Mouse (Mus musculus) liver, embryonic 15.5 days (tissue): ENCODE measurements around the gene Cblc. TPM values are rescaled to one million over a fixed set of nuclear protein-coding genes. Genes with fewer than 3 reads are reported as not detected.

ENCODE experiments used
- ATAC-seq: fragments of 200-750 bp; cut with Nextera tagmentation; 2 replicates; pipeline ENCODE4 v1.8.0; 2017; ENCODE audit warnings: moderate number of reproducible peaks, mild to moderate bottlenecking, moderate library complexity; ENCODE audit not compliant: insufficient read depth
- H3K27ac ChIP-seq: fragments of 300-500 bp; sonication (generic); replicated peaks from 2 replicates; pipeline ENCODE4 v1.5.1; 2015; ENCODE audit warnings: mild to moderate bottlenecking, inconsistent platforms
- H3K27me3 ChIP-seq: fragments of 300-500 bp; sonication (generic); 2 replicates; pipeline ENCODE4 v1.6.1; 2015; ENCODE audit warnings: mild to moderate bottlenecking, inconsistent platforms
- H3K36me3 ChIP-seq: fragments of 300-500 bp; sonication (generic); replicated peaks from 2 replicates; pipeline ENCODE4 v1.6.1; 2015; ENCODE audit warnings: moderate library complexity, mild to moderate bottlenecking, inconsistent platforms
- H3K4me1 ChIP-seq: fragments of 300-500 bp; sonication (generic); replicated peaks from 2 replicates; pipeline ENCODE4 v1.6.1; 2015; ENCODE audit warnings: inconsistent platforms
- H3K4me2 ChIP-seq: fragments of 300-500 bp; sonication (generic); 2 replicates; pipeline ENCODE4 v1.6.1; 2015; ENCODE audit warnings: moderate library complexity, mild to moderate bottlenecking, inconsistent platforms
- H3K4me3 ChIP-seq: fragments of 300-500 bp; sonication (generic); replicated peaks from 2 replicates; pipeline ENCODE4 v1.5.1; 2015; ENCODE audit warnings: mild to moderate bottlenecking, inconsistent platforms
- H3K9ac ChIP-seq: fragments of 300-500 bp; sonication (generic); 2 replicates; pipeline ENCODE4 v1.6.1; 2015; ENCODE audit warnings: moderate library complexity, mild to moderate bottlenecking, inconsistent platforms
- H3K9me3 ChIP-seq: fragments of 300-500 bp; sonication (generic); replicated peaks from 2 replicates; pipeline ENCODE4 v1.6.1; 2016; ENCODE audit warnings: inconsistent platforms
- WGBS: fragments of 180-500 bp; shearing (Covaris S2); methylation state at CpG from one replicate; pipeline ENCODE4 v1.1.7; 2015; ENCODE audit warnings: mixed read lengths; ENCODE audit not compliant: insufficient replicate concordance; 5-methylcytosine and 5-hydroxymethylcytosine counted together
- polyA plus RNA-seq: library from polyadenylated mRNA; unstranded; fragments of >200 nt; fragmentation: Nextera tagmentation; extraction: Ambion mirVana; gene quantifications from 2 replicates; pipeline ENCODE4 v1.2.1, GENCODE M21; 2015

Gene Cblc
- polyA plus RNA-seq, 1 experiment from 2014 or later, result 3.8 TPM

- no peak overlapping the region for H3K4me2 ChIP-seq
- H3K36me3 ChIP-seq, result 0 out of 2 replicates have a peak, but pooled peaks cover 4% of the 10 kb centered on the region
- WGBS, result 71% methylated on average over 7 of the region's 7 CpGs
- ATAC-seq, result no peak
- no peaks in the 10 kb centered on the region for H3K9me3 ChIP-seq
- H3K9ac ChIP-seq, result no peak overlapping the region
- peaks cover 26% of the 10 kb centered on the region; the same call in 1 of the 2 replicates for H3K4me1 ChIP-seq
- no peak overlapping the region for H3K27ac ChIP-seq
- no peaks in the 10 kb centered on the region for H3K27me3 ChIP-seq
- H3K4me3 ChIP-seq, result no peak overlapping the region
Measured at GRCm38 (mm10) chr7:19781741-19782140, 14.9 kb downstream of the Cblc start.

- H3K36me3 ChIP-seq, result 0 out of 2 replicates have a peak, but pooled peaks cover 4% of the 10 kb centered on the region
- H3K9ac ChIP-seq, result no peak overlapping the region
- H3K4me1 ChIP-seq, result 0 out of 2 replicates have a peak, but pooled peaks cover 14% of the 10 kb centered on the region
- no peaks in the 10 kb centered on the region for H3K27me3 ChIP-seq
- no peak overlapping the region for H3K4me2 ChIP-seq
- H3K9me3 ChIP-seq, result no peaks in the 10 kb centered on the region
- no peak for ATAC-seq
- no peak overlapping the region for H3K4me3 ChIP-seq
- no peak overlapping the region for H3K27ac ChIP-seq
- 54% methylated on average over 4 of the region's 4 CpGs for WGBS
Measured at GRCm38 (mm10) chr7:19779903-19780302, 16.7 kb downstream of the Cblc start.

- 0 out of 2 replicates have a peak, but pooled peaks cover 3% of the 10 kb centered on the region for H3K4me1 ChIP-seq
- no peak overlapping the region for H3K4me2 ChIP-seq
- no peak overlapping the region for H3K4me3 ChIP-seq
- no peaks in the 10 kb centered on the region for H3K9me3 ChIP-seq
- H3K27me3 ChIP-seq, result no peaks in the 10 kb centered on the region
- H3K36me3 ChIP-seq, result 0 out of 2 replicates have a peak, but pooled peaks cover 4% of the 10 kb centered on the region
- H3K9ac ChIP-seq, result no peak overlapping the region
- H3K27ac ChIP-seq, result no peak overlapping the region
- ATAC-seq, result no peak
- 75% methylated on average over 8 of the region's 8 CpGs for WGBS
Measured at GRCm38 (mm10) chr7:19778645-19779044, 18.0 kb downstream of the Cblc start.

GRCm38 (mm10) chr7:19777049-19777723, 19.4 kb downstream of the Cblc start:
- Histone ChIP-seq H3K4me3 (no peak overlapping the region), H3K9ac (no peak overlapping the region), H3K4me1 (no peaks in the 10 kb centered on the region), H3K36me3 (0 out of 2 replicates have a peak, but pooled peaks cover 4% of the 10 kb centered on the region), H3K4me2 (no peak overlapping the region), H3K27ac (no peak overlapping the region), H3K9me3 (no peaks in the 10 kb centered on the region), H3K27me3 (peaks cover 8% of the 10 kb centered on the region; the same call in 1 of the 2 replicates)
- no peak for ATAC-seq
- WGBS, result 67% methylated on average over 11 of the region's 11 CpGs

GRCm38 (mm10) chr7:19771682-19772081, 24.9 kb downstream of the Cblc start:
- Histone ChIP-seq H3K36me3 (no peaks in the 10 kb centered on the region), H3K4me3 (no peak overlapping the region), H3K27me3 (peaks cover 52% of the 10 kb centered on the region), H3K4me1 (peaks cover 20% of the 10 kb centered on the region), H3K9me3 (no peaks in the 10 kb centered on the region), H3K27ac (no peak overlapping the region), H3K4me2 (no peak overlapping the region), H3K9ac (no peak overlapping the region)
- no peak for ATAC-seq
- 33% methylated on average over 4 of the region's 4 CpGs for WGBS

DNA sequence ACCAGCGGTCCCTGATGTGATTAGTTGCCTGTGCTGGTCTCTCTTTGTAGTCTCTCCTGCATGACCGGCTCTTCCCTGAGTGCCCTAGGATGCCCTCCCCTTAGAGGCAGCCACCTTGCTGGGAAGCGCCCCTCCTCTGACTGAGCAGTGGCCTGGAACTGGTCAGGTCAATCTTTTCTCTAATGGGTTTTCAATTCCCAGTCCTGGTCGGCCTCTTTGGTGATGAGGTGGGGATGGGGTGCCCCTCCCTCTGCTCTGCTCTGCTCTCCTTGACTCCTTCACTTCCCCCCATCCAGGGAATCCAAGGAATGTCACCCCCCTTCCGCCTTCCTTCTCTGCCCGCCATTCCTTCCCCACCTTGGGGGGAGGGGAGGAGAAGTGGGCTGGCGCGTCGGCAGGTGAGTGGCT, 25.6 kb downstream of the Cblc start, which contains the start of gene Bcam:
Gene Bcam (minus strand): TSS at position 33 of the 408 bp plus-strand sequence.
- 4% methylated on average over 9 of the region's 9 CpGs for WGBS

GRCm38 (mm10) chr7:19770375-19770754, 26.2 kb downstream of the Cblc start:
- H3K4me3 ChIP-seq, result peak overlapping the region; percentile 41
- H3K27me3 ChIP-seq, result peaks cover 52% of the 10 kb centered on the region
- H3K9ac ChIP-seq, result 0 out of 2 replicates have a peak overlapping the region, but pooled peaks have one; percentile 2
- H3K27ac ChIP-seq, result no peak overlapping the region
- H3K4me1 ChIP-seq, result peaks cover 20% of the 10 kb centered on the region
- 0% methylated on average over 27 of the region's 28 CpGs for WGBS
- H3K36me3 ChIP-seq, result no peaks in the 10 kb centered on the region
- H3K9me3 ChIP-seq, result no peaks in the 10 kb centered on the region
- ATAC-seq, result peak; percentile 57
- peak overlapping the region; percentile 61 for H3K4me2 ChIP-seq

More for the DNA sequence above, 25.6 kb downstream of the Cblc start, which contains the start of gene Bcam:
- Histone ChIP-seq H3K9me3 (no peaks in the 10 kb centered on the region), H3K27me3 (peaks cover 52% of the 10 kb centered on the region), H3K4me3 (peak within 1 kb of the TSS; percentile 41), H3K4me1 (peaks cover 20% of the 10 kb centered on the region), H3K9ac (0 out of 2 replicates have a peak within 1 kb of the TSS, but pooled peaks have one; percentile 2), H3K4me2 (peak within 1 kb of the TSS; percentile 61), H3K27ac (no peak within 1 kb of the TSS), H3K36me3 (no peaks in the 10 kb centered on the region)
- ATAC-seq, result no peak

- H3K4me2 ChIP-seq, result peak overlapping the region; percentile 61
- no peak overlapping the region for H3K27ac ChIP-seq
- WGBS, result 12% methylated on average over 16 of the region's 16 CpGs
Measured at GRCm38 (mm10) chr7:19769434-19770374, 26.9 kb downstream of the Cblc start.

DNA sequence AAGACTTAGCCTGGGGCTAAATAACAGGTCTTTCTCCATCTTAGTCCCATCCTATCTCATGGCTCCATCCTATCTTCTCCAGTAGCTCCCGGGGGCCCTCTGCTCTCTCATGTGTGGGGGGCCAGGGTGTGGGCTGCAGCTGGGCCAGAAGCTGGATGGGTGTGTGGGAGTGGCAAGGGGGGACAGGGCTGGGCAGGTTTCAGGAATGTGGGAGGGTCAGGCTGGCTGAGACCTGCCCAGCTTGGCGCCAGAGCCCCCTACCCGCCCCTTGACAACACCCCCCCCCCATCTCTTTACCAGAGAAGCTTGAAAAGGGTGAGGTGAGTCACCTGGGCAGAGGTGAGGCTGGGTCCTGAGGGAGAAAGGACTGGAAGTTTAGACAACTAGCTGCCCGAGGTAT, 27.6 kb downstream of the Cblc start:
- Histone ChIP-seq H3K9me3 (no peaks in the 10 kb centered on the region), H3K9ac (no peak overlapping the region), H3K27ac (no peak overlapping the region), H3K4me2 (no peak overlapping the region), H3K27me3 (peaks cover 52% of the 10 kb centered on the region), H3K36me3 (no peaks in the 10 kb centered on the region), H3K4me1 (peaks cover 20% of the 10 kb centered on the region), H3K4me3 (no peak overlapping the region)
- ATAC-seq, result no peak
- 26% methylated on average over 4 of the region's 4 CpGs for WGBS

More at GRCm38 (mm10) chr7:19769434-19770374, 26.9 kb downstream of the Cblc start:
- 0 out of 2 replicates have a peak overlapping the region, but pooled peaks have one; percentile 2 for H3K9ac ChIP-seq
- H3K4me1 ChIP-seq, result peaks cover 20% of the 10 kb centered on the region
- peak overlapping the region; percentile 41 for H3K4me3 ChIP-seq
- no peak; the same call in 1 of the 2 replicates for ATAC-seq
- no peaks in the 10 kb centered on the region for H3K9me3 ChIP-seq
- no peaks in the 10 kb centered on the region for H3K36me3 ChIP-seq
- peaks cover 52% of the 10 kb centered on the region for H3K27me3 ChIP-seq

DNA sequence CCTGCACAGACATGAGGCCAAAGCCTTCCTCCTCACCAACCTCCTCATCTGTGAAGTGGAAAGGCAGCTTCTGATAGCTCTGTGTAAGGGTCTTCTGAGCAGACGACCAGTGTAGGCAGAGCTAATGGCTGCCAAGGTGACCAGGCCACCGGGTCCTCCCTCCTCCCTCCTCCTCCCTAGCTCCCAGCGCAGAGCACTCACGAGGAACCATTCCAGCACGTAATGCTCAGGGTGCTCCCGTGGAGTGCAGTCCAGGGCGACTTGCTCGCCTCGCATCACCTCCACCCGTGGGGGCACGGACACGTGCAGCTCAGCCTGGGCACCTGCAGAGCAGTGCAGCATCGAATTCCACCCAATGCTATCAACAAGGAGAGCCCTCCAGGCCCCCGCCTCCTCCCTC, 28.4 kb downstream of the Cblc start:
- 64% methylated on average over 14 of the region's 14 CpGs for WGBS
- no peak overlapping the region for H3K4me2 ChIP-seq
- no peaks in the 10 kb centered on the region for H3K9me3 ChIP-seq
- peaks cover 20% of the 10 kb centered on the region for H3K4me1 ChIP-seq
- no peak for ATAC-seq
- H3K27me3 ChIP-seq, result peaks cover 52% of the 10 kb centered on the region
- H3K27ac ChIP-seq, result no peak overlapping the region
- H3K4me3 ChIP-seq, result no peak overlapping the region
- no peaks in the 10 kb centered on the region for H3K36me3 ChIP-seq
- H3K9ac ChIP-seq, result no peak overlapping the region

DNA sequence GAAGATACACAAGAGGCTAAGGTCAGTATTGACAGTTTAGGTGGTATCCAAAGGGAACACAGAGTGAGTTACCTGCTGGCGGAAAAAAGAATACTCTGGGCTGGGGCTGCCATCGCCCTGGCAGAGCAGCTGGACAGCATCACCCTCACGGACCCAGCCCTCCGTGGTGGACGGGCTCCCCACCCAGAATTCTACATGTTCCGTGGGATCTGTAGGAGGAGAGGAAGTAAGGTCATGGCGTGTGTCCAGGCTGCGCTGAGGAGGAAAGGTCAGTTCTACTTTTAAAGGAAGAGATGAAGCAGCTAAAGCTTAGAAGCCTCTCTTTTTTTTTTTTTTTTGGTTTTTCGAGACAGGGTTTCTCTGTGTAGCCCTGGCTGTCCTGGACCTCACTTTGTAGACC, 32.0 kb downstream of the Cblc start:
- no peak overlapping the region for H3K27ac ChIP-seq
- H3K9me3 ChIP-seq, result no peaks in the 10 kb centered on the region
- peaks cover 18% of the 10 kb centered on the region for H3K27me3 ChIP-seq
- WGBS, result 67% methylated on average over 9 of the region's 9 CpGs
- no peak for ATAC-seq
- no peak overlapping the region for H3K4me3 ChIP-seq
- H3K4me1 ChIP-seq, result peaks cover 3% of the 10 kb centered on the region
- H3K36me3 ChIP-seq, result no peaks in the 10 kb centered on the region
- H3K4me2 ChIP-seq, result no peak overlapping the region
- H3K9ac ChIP-seq, result no peak overlapping the region
